Mouse (Mus musculus): ENCODE data around the gene Ptprc. TPM values are rescaled to one million over a fixed set of nuclear protein-coding genes. Genes with fewer than 3 reads are reported as not detected.

The Ptprc gene
- total and polyA plus RNA-seq, 2 experiments from 2014 or later, result 0.90 to 4.1 TPM

DNA sequence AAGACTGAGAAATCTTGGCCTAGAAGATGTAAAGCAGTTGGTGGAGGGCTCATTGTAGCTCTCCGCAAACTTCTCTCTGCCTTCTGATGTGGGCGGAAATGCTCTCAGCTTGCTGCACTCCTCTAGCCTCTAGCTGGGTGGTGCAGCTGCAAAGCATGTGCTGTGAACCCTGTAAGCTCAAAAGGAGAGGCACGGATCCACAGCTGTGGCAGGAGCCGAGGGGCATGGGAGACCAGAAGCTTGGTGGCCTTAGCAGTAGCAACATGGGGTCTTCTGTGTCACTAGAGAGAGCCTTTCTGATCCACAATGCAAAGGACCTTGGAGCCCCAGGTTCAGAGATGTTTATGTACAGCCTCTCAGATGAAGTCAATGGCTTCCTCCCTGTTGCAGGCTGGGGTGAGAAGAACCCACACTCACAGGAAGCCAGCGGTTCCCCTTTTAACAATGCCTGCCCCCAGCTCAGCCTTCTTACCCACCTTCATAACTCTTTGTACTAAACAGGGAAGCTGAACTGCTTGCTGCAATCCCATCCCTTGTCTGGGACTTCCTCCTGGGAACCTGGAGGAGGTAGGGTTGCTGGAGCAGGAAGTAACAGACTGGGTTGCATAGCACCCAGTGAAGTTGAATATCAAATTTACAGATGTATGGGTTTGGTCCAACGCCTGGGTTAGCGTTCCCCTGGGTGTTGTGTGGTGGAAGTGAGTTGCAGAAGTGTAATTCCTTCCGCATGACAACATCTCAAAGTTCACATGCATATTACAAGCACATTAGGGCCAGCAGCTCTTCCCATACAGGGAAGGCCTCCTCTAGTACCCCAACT is 16.4 kb upstream of the Ptprc start:
- Histone ChIP-seq H3K36me3 (ENCODE audit: insufficient read depth, low read length) (no peaks in the 10 kb centered on the region), H3K4me3 (ENCODE audit: low read depth, low read length) (no peak overlapping the region), H3K9me3 (ENCODE audit: low read length) (no peaks in the 10 kb centered on the region), H3K4me2 (ENCODE audit: low read depth, low read length, poor library complexity, severe bottlenecking) (no peak overlapping the region), H3K4me1 (ENCODE audit: insufficient read depth, low read length) (no peaks in the 10 kb centered on the region), H3K27me3 (ENCODE audit: insufficient read depth, low read length) (no peaks in the 10 kb centered on the region), H3K27ac (ENCODE audit: low read depth, low read length) (no peak overlapping the region), H3K9ac (replicated peaks; ENCODE audit: low read length, poor library complexity, severe bottlenecking) (no peak overlapping the region)
- 83% methylated on average over 8 of the region's 8 CpGs for WGBS
- no peak for TF ChIP-seq CTCF (IDR thresholded peaks at IDR 0.05)
- ATAC-seq (ENCODE audit: low FRiP score), result no peak
- DNase-seq (ENCODE audit: low spot score), result no peak

- H3K4me3 ChIP-seq (ENCODE audit: low read depth, low read length), result no peak overlapping the region
- no peaks in the 10 kb centered on the region for H3K9me3 ChIP-seq (ENCODE audit: low read length)
- H3K4me2 ChIP-seq (ENCODE audit: low read depth, low read length, poor library complexity, severe bottlenecking), result no peak overlapping the region
- H3K9ac ChIP-seq (replicated peaks; ENCODE audit: low read length, poor library complexity, severe bottlenecking), result no peak overlapping the region
- no peaks in the 10 kb centered on the region for H3K27me3 ChIP-seq (ENCODE audit: insufficient read depth, low read length)
- no peak for DNase-seq (ENCODE audit: low spot score)
- 89% methylated on average over 4 of the region's 4 CpGs for WGBS
- no peaks in the 10 kb centered on the region for H3K36me3 ChIP-seq (ENCODE audit: insufficient read depth, low read length)
- H3K4me1 ChIP-seq (ENCODE audit: insufficient read depth, low read length), result no peaks in the 10 kb centered on the region
- ATAC-seq (ENCODE audit: low FRiP score), result no peak
- H3K27ac ChIP-seq (ENCODE audit: low read depth, low read length), result no peak overlapping the region
- no peak for TF ChIP-seq CTCF (IDR thresholded peaks at IDR 0.05)
These were observed 12.6 kb upstream of the Ptprc start for GRCm38 (mm10) chr1:138188131-138188530.

GRCm38 (mm10) chr1:138185904-138186303 is 10.4 kb upstream of the Ptprc start:
- H3K27ac ChIP-seq (ENCODE audit: low read depth, low read length), result no peak overlapping the region
- ATAC-seq (ENCODE audit: low FRiP score), result no peak
- H3K4me1 ChIP-seq (ENCODE audit: insufficient read depth, low read length), result no peaks in the 10 kb centered on the region
- H3K27me3 ChIP-seq (ENCODE audit: insufficient read depth, low read length), result no peaks in the 10 kb centered on the region
- 78% methylated on average over 4 of the region's 4 CpGs for WGBS
- no peak overlapping the region for H3K4me3 ChIP-seq (ENCODE audit: low read depth, low read length)
- no peak for DNase-seq (ENCODE audit: low spot score)
- TF ChIP-seq CTCF (IDR thresholded peaks at IDR 0.05), result no peak
- H3K9me3 ChIP-seq (ENCODE audit: low read length), result no peaks in the 10 kb centered on the region
- no peaks in the 10 kb centered on the region for H3K36me3 ChIP-seq (ENCODE audit: insufficient read depth, low read length)
- no peak overlapping the region for H3K9ac ChIP-seq (replicated peaks; ENCODE audit: low read length, poor library complexity, severe bottlenecking)
- no peak overlapping the region for H3K4me2 ChIP-seq (ENCODE audit: low read depth, low read length, poor library complexity, severe bottlenecking)

GRCm38 (mm10) chr1:138180081-138180480 is 4.6 kb upstream of the Ptprc start:
- Histone ChIP-seq H3K4me2 (ENCODE audit: low read depth, low read length, poor library complexity, severe bottlenecking) (no peak overlapping the region), H3K4me3 (ENCODE audit: low read depth, low read length) (no peak overlapping the region), H3K27ac (ENCODE audit: low read depth, low read length) (no peak overlapping the region), H3K9ac (replicated peaks; ENCODE audit: low read length, poor library complexity, severe bottlenecking) (no peak overlapping the region), H3K36me3 (ENCODE audit: insufficient read depth, low read length) (no peaks in the 10 kb centered on the region), H3K27me3 (ENCODE audit: insufficient read depth, low read length) (no peaks in the 10 kb centered on the region), H3K9me3 (ENCODE audit: low read length) (no peaks in the 10 kb centered on the region), H3K4me1 (ENCODE audit: insufficient read depth, low read length) (no peaks in the 10 kb centered on the region)
- ATAC-seq (ENCODE audit: low FRiP score), result no peak
- DNase-seq (ENCODE audit: low spot score), result no peak
- TF ChIP-seq CTCF (IDR thresholded peaks at IDR 0.05), result no peak

DNA sequence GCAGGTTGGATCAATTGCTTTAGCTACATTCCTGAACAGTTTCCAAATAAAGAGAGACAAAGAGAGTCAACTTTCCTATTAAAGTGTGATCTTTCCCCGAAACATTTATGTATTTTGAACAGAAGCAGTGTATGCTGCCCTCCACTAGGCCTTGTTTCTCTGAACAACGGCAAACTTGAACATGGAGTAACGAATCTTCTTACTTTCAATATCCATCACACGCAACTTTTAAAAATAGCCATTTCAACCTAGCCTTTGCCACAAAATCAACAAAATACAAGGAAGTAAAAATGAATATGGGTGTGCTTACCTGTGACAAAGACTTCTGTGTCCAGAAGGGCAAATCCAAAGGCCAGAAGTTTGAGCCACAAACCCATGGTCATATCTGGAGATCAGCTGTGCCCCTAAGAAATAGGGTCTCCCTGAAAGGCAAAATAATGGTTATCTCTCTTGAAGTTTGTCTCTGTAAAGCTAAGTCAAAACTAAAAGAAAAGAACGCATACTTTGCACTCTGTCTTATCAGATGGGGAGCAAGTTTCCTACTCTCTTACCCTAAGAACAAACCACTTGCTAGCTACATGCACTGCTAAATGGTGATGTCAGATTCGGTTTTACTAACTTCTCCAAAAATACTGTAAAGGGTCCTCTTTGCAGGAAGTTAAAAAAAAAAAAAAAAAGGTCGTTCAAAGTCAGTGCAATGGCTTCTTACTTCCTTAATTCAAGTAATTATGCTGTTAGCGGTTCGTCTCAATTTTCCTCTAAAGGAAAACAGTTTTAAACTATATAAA is 609 bp downstream of the Ptprc start:
- no peak for TF ChIP-seq CTCF (IDR thresholded peaks at IDR 0.05)
- Histone ChIP-seq H3K9ac (replicated peaks; ENCODE audit: low read length, poor library complexity, severe bottlenecking) (no peak overlapping the region), H3K27me3 (ENCODE audit: insufficient read depth, low read length) (no peaks in the 10 kb centered on the region), H3K4me3 (ENCODE audit: low read depth, low read length) (no peak overlapping the region), H3K9me3 (ENCODE audit: low read length) (no peaks in the 10 kb centered on the region), H3K4me1 (ENCODE audit: insufficient read depth, low read length) (no peaks in the 10 kb centered on the region), H3K27ac (ENCODE audit: low read depth, low read length) (no peak overlapping the region), H3K36me3 (ENCODE audit: insufficient read depth, low read length) (no peaks in the 10 kb centered on the region), H3K4me2 (ENCODE audit: low read depth, low read length, poor library complexity, severe bottlenecking) (no peak overlapping the region)
- WGBS, result 87% methylated on average over 9 of the region's 9 CpGs
- no peak for DNase-seq (ENCODE audit: low spot score)
- no peak for ATAC-seq (ENCODE audit: low FRiP score)

DNA sequence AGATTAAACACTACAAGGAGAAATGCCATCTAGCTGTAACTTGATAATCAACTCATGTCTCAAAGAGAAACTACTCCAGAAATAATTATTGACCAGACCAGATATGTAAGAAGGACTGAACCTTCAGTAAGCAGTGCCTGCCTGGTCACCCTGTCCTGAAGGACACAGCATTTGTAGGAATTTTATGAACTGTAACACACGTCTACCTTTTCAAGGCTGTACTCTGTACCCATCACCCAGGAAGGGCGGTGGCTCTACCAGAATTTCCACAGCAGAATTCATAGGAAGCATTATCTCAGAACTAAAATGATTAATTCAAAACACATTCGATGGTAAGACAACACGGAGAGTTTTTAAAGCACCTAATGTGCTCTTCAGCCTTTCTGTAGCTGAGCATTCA is 1.4 kb downstream of the Ptprc start:
- WGBS, result 87% methylated on average over 4 of the region's 4 CpGs
- H3K9me3 ChIP-seq (ENCODE audit: low read length), result no peaks in the 10 kb centered on the region

More for the DNA sequence above, 1.4 kb downstream of the Ptprc start:
- Histone ChIP-seq H3K4me3 (ENCODE audit: low read depth, low read length) (no peak overlapping the region), H3K9ac (replicated peaks; ENCODE audit: low read length, poor library complexity, severe bottlenecking) (no peak overlapping the region), H3K4me1 (ENCODE audit: insufficient read depth, low read length) (no peaks in the 10 kb centered on the region), H3K36me3 (ENCODE audit: insufficient read depth, low read length) (no peaks in the 10 kb centered on the region), H3K27me3 (ENCODE audit: insufficient read depth, low read length) (no peaks in the 10 kb centered on the region), H3K27ac (ENCODE audit: low read depth, low read length) (no peak overlapping the region), H3K4me2 (ENCODE audit: low read depth, low read length, poor library complexity, severe bottlenecking) (no peak overlapping the region)
- TF ChIP-seq CTCF (IDR thresholded peaks at IDR 0.05), result no peak
- DNase-seq (ENCODE audit: low spot score) (no peak), ATAC-seq (ENCODE audit: low FRiP score) (no peak)

All from midbrain, postnatal 0 days (tissue).